Mouse (Mus musculus) urinary bladder, postnatal 0 days (tissue): ENCODE data around the gene Adgb. TPM values are rescaled to one million over a fixed set of nuclear protein-coding genes. Genes with fewer than 3 reads are reported as not detected.

Experiments used
- polyA plus RNA-seq: library from polyadenylated mRNA; unstranded; fragments of >200 nt; fragmentation: Nextera tagmentation; extraction: Ambion mirVana; gene quantifications from 2 replicates; pipeline ENCODE4 v1.2.1, GENCODE M21; 2015

Gene Adgb
- 0.10 and 0.75 TPM in 2 replicates for polyA plus RNA-seq

GRCm38 (mm10) chr10:10471961-10472610 is at the start of gene Adgb:
TSS of gene Adgb (minus strand) at chr10:10472326.

Other genes with a start within 250 kb of the Adgb start
- 15.3 and 33.2 TPM in 2 replicates for gene Rab32, start 85.9 kb upstream of the Adgb start, polyA plus RNA-seq
- gene Gm10944, start 209.0 kb upstream of the Adgb start, polyA plus RNA-seq: not detected in 2 replicates